Mouse (Mus musculus) erythroblast, adult 5-6 weeks (primary cell): ENCODE measurements around the gene Rac1. TPM values are rescaled to one million over a fixed set of nuclear protein-coding genes. Genes with fewer than 3 reads are reported as not detected.
A peak's percentile ranks its signal among the peaks of the same experiment; 100 is the strongest.
"Not testable (repeated sequence)": the region's sequence is repeated elsewhere in the genome, so short reads cannot be mapped to it uniquely, and the experiment has no call there.

Source experiments
- ATAC-seq: replicated peaks from 2 replicates; pipeline ENCODE4 v1.8.0; 2016; ENCODE audit warnings: moderate number of reproducible peaks, mild to moderate bottlenecking, moderate TSS enrichment, inconsistent platforms; ENCODE audit not compliant: poor library complexity, low FRiP score, severe bottlenecking
- total RNA-seq, 2 experiments: library from RNA; stranded (forward) in 1 of 2; stranded (reverse) in 1 of 2; fragments of 150-400 nt in 1 of 2; fragments of 200-764, 138-1000 nt in 1 of 2; gene quantifications; 2 replicates each; pipeline versions ENCODE4 v1.2.3 to v1.2.4; 2015 to 2017; ENCODE audit warnings: low replicate concordance in 2 of 2

Rac1 gene
- total RNA-seq, 2 experiments from 2014 or later = 72.4 to 144 TPM

DNA sequence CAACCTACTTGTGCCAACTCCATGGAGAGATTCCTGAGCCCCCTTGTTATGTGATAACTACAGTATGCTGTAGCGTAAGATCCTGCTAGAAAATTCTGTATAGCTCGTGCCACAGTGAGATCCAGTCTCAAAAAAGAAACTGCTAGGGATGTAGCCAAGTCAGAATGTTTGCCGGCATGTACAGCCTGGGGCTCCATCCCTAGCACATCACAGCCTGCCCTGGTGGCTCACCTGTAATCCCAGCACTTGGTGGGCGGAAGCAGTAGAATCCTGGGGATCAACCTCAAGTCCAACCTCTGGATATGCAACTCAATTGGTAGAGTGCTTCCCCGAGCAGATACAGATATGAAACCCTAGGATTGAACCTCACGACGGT is 460 bp upstream of the Rac1 start:
- ATAC-seq = peak; percentile 56

DNA sequence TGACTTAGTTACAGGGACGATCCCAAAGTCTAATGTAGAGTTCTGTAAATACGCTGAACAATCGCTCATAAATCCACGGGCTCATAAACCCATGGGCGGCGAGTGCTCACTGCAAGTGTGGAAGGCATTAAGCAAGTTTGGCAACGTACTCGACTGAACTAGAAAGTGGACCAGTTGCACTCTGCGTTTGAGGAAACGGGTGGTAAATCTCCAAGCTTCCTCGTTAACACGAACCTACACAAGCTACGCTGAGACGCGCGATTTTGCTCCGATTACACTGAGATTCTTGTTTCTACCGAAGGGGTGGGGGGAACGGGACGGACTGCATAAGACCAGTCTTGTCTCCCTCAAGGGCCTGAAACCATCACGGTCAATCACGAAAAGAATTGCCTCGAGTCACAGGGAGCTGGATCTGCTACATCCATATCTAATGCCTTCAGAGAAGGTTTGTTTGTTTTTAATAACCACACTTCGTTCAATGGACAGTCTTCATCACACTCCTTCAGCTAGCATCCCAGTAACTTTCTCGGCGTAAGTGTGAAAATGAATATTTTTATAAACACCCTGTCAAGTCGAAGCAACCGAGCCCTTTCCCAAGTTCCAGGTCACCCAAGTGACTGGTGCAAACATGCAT is 1.0 kb downstream of the Rac1 start:
- peak; percentile 31 for ATAC-seq

DNA sequence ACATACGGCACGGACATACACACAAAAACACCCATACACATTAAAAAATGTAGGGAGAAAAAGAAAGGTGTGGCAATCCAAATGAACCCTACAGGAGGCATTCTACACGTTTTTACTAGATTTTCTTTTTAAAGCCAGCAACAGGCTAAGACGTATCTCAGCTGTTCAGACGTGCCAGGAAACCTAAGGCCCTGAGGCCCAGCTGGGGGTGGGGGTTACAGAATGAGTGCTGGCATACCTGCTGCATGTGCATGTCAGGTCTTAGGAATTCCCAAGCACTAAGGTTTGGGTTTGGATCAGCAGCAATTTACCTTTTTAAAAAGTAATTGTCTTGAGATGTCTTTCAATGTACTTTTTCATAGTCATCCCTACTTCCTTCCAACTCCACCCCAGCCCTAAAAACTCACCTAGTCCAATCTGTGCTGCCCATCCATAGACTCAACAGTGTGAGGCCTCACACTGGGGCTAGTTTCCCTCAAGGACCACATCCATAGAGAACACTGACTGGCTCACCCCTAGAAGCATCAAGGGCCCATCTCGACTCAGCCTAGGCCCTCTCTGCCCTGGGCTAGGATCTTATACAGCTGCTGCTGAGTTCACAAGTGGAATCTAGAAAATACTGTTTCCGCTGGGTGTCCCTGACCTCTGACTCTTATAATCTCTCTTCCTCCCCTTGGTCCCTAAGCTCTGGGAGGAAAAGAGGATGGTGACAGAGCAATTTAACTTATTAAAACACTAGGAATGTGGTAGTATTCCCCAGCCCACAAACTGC is 2.2 kb downstream of the Rac1 start:
- ATAC-seq = no peak

DNA sequence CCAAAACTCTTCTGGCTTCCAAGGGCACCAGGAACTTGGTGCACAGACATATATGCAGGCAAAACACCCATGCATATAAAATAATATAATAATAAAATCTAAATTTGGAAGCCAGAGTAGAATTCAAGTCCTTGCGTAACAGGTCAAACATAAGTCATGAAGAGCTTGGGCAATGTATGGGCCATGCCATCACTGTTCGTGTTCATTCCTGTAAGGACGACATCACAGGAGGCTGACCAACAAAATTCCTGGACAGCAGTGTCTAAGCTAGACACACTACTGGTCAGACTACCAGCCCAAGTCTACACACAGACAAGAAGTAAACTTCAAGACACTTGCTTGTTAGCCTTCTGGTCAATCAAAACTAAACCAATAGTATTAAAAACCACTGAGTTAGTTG is 5.0 kb downstream of the Rac1 start:
- no peak for ATAC-seq

DNA sequence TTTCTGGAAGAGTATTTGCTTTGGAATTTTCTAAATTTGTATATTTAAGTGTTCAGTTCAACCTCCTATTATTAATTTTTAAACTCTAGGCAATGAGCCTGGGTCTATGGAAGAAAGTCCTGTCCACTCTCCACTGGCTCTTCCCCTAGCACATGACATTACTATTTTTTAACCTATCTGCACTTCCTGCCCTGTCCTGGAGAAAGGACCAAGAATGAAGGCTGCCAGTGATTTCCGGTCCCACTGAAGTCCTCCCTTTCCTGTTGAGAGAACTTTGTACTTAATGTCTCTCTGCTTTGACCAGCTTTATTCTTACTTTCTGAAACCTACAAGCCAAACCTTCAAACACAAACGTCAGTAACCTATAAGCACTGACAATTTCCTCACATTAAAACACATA is 7.4 kb downstream of the Rac1 start:
- no peak for ATAC-seq

DNA sequence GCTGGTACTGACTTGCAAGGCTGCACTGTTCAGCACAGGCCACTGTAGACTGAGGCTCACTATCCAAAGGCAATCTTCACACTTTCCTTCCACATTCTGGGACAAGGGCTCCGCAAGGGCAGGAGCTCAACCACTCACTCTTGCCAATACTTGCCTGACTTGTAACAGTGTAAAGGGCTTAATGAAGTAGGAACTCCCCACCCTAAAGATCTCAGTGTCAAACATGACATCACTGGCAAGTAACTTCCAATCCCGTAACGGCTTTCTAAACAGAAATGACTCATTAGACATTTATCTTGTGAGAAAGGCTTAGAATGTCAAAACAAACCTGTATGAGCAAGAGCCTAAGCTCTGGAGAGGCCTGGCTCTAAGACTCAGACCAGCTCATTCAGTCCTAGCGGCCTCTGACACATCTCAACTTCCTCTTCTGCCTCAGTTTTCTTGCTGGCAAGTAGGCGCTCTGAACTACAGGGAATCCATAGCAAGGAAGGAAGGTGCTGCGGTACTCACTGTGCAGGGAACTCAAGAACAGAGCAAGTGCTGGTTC is 9.7 kb downstream of the Rac1 start:
- peak; percentile 68 for ATAC-seq

DNA sequence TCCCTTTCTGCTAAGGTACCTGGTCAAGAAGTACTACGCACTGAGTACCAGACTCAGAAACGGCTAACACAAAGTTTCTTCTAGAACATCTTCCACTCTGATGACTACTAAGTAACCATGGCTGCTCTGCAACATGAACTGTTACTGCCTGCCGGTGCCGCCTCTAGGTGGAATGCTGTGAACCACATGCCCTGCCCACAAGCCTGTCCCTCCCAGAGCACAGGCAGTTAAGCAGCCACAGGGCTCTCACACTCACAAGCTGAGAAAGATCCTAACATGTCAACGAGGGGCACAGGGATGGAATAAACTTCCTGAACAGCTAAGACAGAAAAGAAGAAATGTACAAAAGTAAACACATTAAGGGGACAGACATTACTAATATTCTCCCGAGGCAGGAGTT is 10.4 kb downstream of the Rac1 start:
- ATAC-seq = no peak

DNA sequence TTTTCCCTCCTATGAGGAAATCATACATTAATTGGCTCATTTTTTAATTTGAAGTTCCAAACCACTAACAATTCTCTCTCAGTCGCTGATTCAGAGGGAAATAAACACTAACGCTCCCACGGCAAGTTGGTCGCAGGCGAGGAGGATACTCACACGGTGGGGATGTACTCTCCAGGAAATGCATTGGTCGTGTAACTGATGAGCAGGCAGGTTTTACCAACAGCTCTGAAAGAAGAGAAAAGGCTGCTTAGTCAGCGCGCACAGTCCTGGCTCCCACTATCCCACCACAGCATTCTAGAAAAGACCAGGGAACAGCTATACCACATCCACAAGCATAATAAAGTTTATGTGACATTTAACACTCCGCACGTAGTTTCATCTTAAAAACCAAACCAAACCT is 10.8 kb downstream of the Rac1 start:
- no peak for ATAC-seq

DNA sequence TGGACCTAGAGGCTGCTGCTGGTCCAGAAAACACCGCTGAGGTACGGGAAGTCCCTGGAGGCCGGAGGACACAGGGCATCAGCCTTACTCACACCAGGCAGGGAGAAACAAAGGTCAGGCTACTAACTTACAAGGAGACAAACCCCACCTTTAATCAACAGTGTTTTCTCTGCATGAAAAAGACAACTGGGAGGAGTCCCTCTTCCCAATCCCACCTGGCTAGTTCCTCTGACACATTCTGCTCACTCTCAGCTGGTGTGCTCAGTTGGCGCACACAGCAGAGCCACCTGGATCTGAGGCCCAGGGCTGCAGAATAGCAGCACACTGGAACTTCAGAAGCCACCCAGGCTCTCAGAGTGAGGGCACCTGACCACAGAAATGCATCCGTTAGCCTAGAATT is 13.0 kb downstream of the Rac1 start:
- ATAC-seq = no peak

DNA sequence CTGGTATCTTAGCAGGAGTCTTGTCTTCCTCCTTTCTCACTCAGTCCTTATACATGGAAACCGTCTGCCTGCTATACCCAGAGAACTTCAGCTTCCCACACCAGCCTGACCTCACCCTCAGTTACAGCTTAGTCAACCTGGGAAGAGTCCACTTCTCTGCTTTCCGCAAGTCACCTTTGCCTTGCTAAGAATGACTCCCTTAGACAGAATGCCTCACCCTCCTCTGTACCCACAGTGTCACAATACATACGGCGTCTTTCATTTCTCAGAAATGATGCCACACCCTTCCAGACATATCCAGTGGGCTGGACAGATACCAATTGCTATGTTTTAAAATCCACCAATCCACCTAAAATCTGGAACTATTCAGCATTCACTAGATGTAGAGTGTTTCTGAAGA is 15.5 kb downstream of the Rac1 start:
- no peak for ATAC-seq

DNA sequence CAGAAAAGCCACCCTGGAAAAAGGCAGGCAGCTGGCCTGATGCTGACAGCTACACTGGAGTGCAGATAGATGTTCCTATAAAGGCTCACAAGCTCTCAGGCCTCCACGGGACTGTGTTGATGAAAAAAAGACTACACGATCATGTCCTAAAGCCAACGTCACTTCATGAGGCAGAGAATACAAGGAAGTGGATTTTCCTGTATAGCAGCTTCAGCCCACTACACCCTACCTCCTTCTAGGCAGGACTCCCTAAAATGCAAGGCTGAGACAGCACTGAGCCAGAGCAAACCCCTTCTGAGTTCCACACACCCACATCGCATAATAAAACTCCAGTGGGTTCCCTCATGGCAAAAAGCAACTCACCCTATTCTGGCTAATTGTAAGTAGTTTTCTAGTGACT is 16.3 kb downstream of the Rac1 start:
- no peak for ATAC-seq

DNA sequence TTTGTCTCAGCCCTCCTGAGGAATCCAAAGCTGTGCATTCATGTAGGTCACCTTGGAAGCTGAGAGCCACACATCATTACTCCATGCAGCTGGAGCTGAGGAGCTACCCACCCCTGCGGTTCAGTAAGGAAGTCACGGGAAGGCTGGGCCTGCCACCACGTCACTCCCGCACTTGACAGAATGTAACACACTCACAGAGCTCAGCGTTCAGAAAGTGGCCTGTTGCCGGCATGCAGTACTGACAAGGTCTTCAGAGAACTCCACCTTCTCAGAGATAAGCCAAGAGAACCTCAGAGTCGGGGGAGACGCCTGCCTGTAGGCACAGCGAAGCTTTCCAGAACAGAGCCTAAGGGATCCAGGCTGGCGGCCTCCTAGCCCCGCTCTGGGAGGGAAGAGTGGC is 18.1 kb downstream of the Rac1 start:
- ATAC-seq = peak; percentile 56

DNA sequence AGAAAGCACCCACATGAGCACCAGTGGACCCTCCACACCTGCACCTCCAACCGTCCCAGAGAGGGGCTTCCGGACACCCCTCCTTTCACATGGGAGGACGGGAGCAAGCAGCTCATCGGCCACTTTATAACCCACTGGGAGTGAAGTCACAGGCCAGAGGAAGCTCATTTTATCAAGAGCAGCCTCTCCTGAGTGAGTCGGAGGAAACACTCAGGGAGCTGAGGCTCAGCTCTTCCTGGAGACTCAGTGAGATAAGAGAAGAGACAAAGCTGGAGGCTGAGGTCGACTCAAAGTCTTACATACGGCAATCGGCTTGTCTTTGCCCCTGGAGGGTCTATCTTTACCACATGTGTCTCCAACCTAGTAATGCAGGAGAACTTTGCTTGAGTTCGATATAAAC is 18.5 kb downstream of the Rac1 start:
- ATAC-seq = 0 out of 2 replicates have a peak, but pooled peaks have one; percentile 13

DNA sequence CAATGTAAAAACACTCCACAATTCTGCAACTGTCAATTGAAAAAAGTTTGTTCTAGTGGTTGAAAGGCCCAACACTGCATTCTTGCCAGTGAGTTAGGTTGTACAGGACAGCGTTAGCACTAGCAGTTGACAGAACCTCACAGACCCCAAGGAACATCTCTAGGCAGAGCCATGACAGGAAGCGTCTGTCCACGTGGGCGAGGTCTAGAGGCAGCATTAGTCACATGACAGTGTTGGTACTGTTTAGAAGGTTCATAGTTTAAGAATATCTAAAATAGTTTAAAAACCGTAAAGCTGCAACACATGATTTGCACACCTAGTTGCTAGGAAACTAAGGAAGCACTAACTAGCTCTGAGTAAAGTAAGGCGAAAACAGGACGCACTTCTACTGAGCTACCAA is 22.3 kb downstream of the Rac1 start:
- no peak for ATAC-seq

DNA sequence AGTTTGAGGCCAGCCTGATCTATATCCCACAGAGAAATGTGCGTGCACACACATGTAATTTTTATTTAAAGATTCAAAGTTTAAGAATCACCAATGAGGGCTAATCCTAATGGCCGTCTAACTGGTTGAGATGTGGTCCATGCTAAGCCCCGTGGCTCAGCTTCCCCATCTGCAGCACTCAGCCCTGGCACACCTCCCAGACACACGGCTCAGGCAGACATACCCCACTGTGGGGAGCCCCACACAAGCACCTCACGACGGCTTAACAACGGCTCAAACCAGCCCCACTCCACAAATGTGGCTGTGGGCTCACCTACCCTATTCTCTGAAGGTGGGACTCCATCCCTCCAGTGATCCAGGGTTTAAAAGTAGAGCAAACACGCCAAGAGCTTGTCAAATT is 22.8 kb downstream of the Rac1 start:
- no peak for ATAC-seq

DNA sequence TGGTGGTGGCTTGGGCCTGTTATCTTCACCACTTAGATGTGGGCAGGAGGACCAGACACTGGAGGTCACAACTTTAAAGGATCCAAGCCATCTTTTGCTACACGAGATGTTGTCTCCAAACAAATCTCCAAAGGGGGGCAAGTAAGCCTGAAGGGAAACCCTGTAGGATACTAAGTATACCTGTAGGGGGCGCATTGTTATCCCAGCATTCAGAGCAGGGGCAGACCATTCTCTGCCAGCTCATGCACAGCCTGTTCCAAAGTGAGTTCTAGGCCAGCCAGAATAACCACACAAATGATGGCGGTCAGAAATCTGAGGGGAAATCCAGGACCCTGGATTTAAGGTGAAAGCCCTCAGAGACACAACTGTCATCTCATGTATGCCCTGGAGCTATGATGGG is 23.4 kb downstream of the Rac1 start:
- ATAC-seq = peak; percentile 61

DNA sequence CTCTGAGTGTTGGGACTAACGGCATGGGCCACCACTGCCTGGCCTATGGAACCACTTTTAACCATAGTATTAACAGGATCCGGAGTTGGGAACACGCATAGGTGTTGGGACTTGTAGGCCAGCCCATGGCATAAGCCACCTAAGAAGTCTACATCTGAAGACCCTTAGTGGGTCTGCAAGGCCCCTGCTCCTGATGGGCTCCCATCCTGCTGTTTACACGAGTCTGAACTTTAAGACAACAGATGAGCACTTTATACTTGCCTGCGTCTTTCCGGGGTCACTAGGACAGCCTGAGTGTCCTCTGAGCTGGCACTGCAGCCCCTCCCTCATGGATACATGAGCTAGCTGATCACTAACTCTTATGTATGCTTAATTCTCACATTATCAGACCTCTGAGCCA is 24.1 kb downstream of the Rac1 start:
- no peak for ATAC-seq

DNA sequence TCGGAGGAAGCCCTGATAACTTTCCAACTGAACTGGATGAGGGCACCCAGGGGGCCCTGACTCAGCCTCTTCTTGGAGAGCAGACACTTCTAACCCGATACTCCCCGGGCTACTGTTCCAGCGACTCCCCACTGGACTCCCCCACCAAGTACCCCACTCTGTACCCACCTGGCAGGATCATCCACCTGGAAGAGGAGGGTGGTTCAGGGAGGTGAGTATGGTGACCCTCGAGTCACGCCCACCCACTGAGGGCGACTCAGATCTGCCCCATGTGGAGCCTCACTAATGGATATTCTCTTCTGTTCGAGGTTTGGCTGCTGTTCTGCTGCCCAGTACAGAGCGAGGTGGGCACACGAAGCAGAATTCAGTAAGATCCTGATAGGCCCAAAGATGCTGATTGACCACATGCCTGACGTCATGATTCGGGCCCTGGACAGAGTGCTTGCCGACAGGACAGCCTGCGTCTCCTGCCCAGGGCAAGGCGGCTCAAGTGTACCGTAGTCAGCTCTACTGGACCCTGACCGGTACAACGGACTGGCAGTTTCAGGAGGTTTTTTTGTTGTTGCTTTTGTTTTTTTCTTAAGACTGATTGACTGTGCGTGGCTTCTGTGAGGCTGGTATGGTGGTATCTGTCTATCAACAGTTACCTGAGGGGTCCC is 24.8 kb downstream of the Rac1 start:
- ATAC-seq = no peak

DNA sequence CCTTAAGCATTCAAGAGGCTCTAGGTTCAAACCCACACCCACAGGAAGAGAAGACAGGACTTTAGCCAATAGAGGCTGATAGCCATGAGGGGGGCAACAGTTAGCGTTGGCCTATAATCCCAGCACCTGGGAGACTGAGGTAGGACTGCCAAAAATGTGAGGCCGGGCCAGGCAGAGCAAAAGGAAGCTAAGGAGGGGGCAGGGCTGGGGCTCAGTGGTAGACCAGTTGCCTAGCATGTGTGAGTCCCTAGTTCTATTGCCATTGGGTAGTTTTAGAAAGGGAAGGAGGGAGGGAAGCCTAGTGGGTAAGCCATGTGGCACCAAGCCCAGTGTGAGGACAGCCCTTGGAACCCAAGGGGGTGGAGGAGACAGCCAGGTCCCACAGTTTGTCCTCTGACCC is 26.2 kb downstream of the Rac1 start:
- ATAC-seq = no peak

DNA sequence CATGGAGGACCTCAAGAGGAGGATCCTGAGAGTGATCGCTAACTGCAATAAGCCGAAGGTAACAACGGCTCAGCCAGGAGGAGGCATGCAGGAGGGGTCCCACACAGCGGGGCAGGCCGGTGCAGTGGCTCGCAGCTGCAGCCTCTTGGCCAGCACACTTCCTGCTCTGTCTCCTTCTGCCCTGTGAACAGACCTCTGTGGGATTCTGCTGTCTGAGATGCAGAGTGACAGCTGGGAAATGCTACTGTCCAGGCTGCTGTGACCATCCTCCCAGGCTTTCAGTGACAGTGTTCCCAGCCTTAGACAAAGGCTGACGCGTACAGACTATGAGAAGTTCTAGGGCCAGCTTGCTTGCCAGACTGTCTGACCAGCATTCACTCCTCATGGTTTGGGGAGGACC is 26.7 kb downstream of the Rac1 start:
- no peak for ATAC-seq

DNA sequence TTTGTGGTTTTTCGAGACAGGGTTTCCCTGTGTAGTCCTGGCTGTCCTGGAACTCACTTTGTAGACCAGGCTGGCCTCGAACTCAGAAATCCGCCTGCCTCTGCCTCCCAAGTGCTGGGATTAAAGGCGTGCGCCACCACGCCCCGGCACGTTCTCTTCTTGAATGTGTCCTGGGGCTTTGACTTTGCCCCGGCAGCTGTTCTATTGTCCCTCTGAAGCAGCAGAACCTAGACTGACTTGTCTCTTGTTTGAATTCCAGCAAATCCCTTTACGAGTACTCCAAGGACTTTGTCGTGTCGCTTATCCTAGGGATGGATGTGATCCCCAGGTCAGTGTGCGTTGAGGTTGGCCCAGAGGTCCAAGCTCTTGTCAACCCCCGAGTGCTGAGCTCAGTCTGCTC is 27.1 kb downstream of the Rac1 start:
- ATAC-seq = not testable (repeated sequence)
